Mouse (Mus musculus): ENCODE results near the gene Dtx1. TPM values are rescaled to one million over a fixed set of nuclear protein-coding genes. Genes with fewer than 3 reads are reported as not detected.

Gene Dtx1
- polyA plus RNA-seq, 1 experiment from 2014 or later, result 0.23 TPM

DNA sequence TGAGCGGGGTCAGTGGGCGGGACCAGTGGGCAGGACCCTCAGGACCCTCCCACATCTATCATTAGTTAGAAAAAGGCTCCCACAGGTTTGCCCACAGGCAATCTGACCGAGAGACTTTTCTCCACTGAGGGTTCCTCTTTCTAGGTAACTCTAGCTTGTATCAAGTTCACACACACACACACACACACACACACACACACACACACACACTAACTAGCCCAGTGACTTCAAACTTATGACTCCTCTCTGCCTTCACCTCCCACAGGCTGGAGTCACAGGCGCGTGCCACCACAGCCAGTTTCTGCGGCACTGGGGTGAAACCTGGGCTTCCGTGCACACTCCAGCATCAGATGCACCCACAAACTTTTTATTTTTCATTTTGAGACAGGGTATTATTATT is 43.0 kb downstream of the Dtx1 start:
- Histone ChIP-seq H3K4me2 (ENCODE audit: low read depth, low read length) (no peak overlapping the region), H3K27ac (ENCODE audit: low read depth) (no peak overlapping the region), H3K9ac (replicated peaks) (no peak overlapping the region), H3K9me3 (ENCODE audit: low read length) (no peaks in the 10 kb centered on the region), H3K27me3 (ENCODE audit: insufficient read depth, low read length) (no peaks in the 10 kb centered on the region), H3K4me1 (ENCODE audit: insufficient read depth) (no peaks in the 10 kb centered on the region), H3K4me3 (ENCODE audit: low read depth, low read length) (no peak overlapping the region), H3K36me3 (replicated peaks; ENCODE audit: insufficient read depth, low read length) (no peaks in the 10 kb centered on the region)
- ATAC-seq (no peak), DNase-seq (no peak)
- WGBS (ENCODE audit: insufficient replicate concordance), result 63% methylated on average over 7 of the region's 7 CpGs
- no peak for TF ChIP-seq EP300 (IDR thresholded peaks at IDR 0.05; ENCODE audit: low read depth)
- no peak for TF ChIP-seq CTCF (IDR thresholded peaks at IDR 0.05; ENCODE audit: low read depth)

DNA sequence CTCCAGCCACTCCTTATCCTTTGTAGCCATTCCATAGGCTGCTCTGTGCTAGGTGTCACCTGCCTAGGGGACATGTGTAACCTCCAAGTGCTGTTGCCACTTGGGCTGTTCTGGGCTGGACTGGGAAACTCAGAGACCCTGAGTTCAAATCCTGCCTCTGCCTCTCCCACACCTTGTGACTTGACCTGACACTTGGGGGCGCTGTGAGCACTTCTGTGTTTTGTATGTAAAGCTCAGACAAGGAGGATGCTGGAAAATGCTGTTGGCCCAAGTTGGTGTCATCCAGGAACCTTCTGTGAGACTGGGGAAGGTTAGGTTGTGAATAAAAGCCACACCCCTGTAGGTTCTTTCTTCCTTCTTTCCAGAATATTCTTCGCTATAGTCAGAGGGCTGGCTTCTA is 46.8 kb downstream of the Dtx1 start:
- DNase-seq, result no peak
- no peaks in the 10 kb centered on the region for H3K4me1 ChIP-seq (ENCODE audit: insufficient read depth)
- no peaks in the 10 kb centered on the region for H3K9me3 ChIP-seq (ENCODE audit: low read length)
- TF ChIP-seq CTCF (IDR thresholded peaks at IDR 0.05; ENCODE audit: low read depth) (peak; percentile 6; the same call in 1 of the 2 replicates), EP300 (IDR thresholded peaks at IDR 0.05; ENCODE audit: low read depth) (no peak)
- WGBS (ENCODE audit: insufficient replicate concordance), result 51% methylated on average over 2 of the region's 2 CpGs
- no peak overlapping the region for H3K4me3 ChIP-seq (ENCODE audit: low read depth, low read length)
- no peaks in the 10 kb centered on the region for H3K36me3 ChIP-seq (replicated peaks; ENCODE audit: insufficient read depth, low read length)
- H3K4me2 ChIP-seq (ENCODE audit: low read depth, low read length), result no peak overlapping the region
- H3K27ac ChIP-seq (ENCODE audit: low read depth), result no peak overlapping the region
- no peak overlapping the region for H3K9ac ChIP-seq (replicated peaks)
- ATAC-seq, result no peak
- no peaks in the 10 kb centered on the region for H3K27me3 ChIP-seq (ENCODE audit: insufficient read depth, low read length)

GRCm38 (mm10) chr5:120660816-120661215 is 50.9 kb downstream of the Dtx1 start:
- Histone ChIP-seq H3K27me3 (ENCODE audit: insufficient read depth, low read length) (0 out of 2 replicates have a peak, but pooled peaks cover 7% of the 10 kb centered on the region), H3K4me2 (ENCODE audit: low read depth, low read length) (no peak overlapping the region)
- no peak for ATAC-seq

GRCm38 (mm10) chr5:120656281-120656751 is 55.4 kb downstream of the Dtx1 start:
- Histone ChIP-seq H3K4me2 (ENCODE audit: low read depth, low read length) (no peak overlapping the region), H3K4me3 (ENCODE audit: low read depth, low read length) (no peak overlapping the region), H3K9me3 (ENCODE audit: low read length) (no peaks in the 10 kb centered on the region), H3K27ac (ENCODE audit: low read depth) (no peak overlapping the region), H3K36me3 (replicated peaks; ENCODE audit: insufficient read depth, low read length) (no peaks in the 10 kb centered on the region), H3K27me3 (ENCODE audit: insufficient read depth, low read length) (0 out of 2 replicates have a peak, but pooled peaks cover 7% of the 10 kb centered on the region), H3K9ac (replicated peaks) (no peak overlapping the region), H3K4me1 (ENCODE audit: insufficient read depth) (no peaks in the 10 kb centered on the region)
- TF ChIP-seq CTCF (IDR thresholded peaks at IDR 0.05; ENCODE audit: low read depth) (no peak), EP300 (IDR thresholded peaks at IDR 0.05; ENCODE audit: low read depth) (no peak)
- 79% methylated on average over 12 of the region's 12 CpGs for WGBS (ENCODE audit: insufficient replicate concordance)
- DNase-seq (no peak), ATAC-seq (no peak)

More at GRCm38 (mm10) chr5:120660816-120661215, 50.9 kb downstream of the Dtx1 start:
- H3K4me3 ChIP-seq (ENCODE audit: low read depth, low read length), result no peak overlapping the region
- TF ChIP-seq EP300 (IDR thresholded peaks at IDR 0.05; ENCODE audit: low read depth), result no peak
- no peak for TF ChIP-seq CTCF (IDR thresholded peaks at IDR 0.05; ENCODE audit: low read depth)
- H3K27ac ChIP-seq (ENCODE audit: low read depth), result no peak overlapping the region
- no peaks in the 10 kb centered on the region for H3K36me3 ChIP-seq (replicated peaks; ENCODE audit: insufficient read depth, low read length)
- no peaks in the 10 kb centered on the region for H3K4me1 ChIP-seq (ENCODE audit: insufficient read depth)
- no peaks in the 10 kb centered on the region for H3K9me3 ChIP-seq (ENCODE audit: low read length)
- no peak for DNase-seq
- 55% methylated on average over 5 of the region's 5 CpGs for WGBS (ENCODE audit: insufficient replicate concordance)
- no peak overlapping the region for H3K9ac ChIP-seq (replicated peaks)

DNA sequence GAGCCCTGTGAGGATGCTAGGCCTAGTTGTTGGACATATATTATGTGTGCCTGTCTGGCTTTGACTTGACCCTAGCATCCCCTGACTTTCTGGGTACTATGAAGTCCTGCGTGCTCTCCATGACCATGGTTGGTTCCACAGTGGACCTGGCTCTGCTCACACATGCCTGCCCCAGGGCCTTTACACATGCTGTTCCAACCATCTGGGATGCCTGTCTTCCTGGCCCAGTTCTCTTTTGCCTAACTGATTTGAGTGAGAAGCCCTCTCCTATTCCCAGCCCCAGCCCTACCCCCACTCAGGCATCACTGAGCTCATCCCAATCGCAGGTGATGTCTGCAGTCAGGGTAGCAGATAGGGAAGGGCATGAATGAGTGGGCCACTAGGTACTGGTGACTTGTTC is 57.9 kb downstream of the Dtx1 start:
- ATAC-seq (no peak), DNase-seq (no peak)
- no peaks in the 10 kb centered on the region for H3K36me3 ChIP-seq (replicated peaks; ENCODE audit: insufficient read depth, low read length)
- H3K4me3 ChIP-seq (ENCODE audit: low read depth, low read length), result no peak overlapping the region
- TF ChIP-seq EP300 (IDR thresholded peaks at IDR 0.05; ENCODE audit: low read depth), result no peak
- no peak for TF ChIP-seq CTCF (IDR thresholded peaks at IDR 0.05; ENCODE audit: low read depth)
- H3K27ac ChIP-seq (ENCODE audit: low read depth), result no peak overlapping the region
- WGBS (ENCODE audit: insufficient replicate concordance), result 88% methylated on average over 2 of the region's 2 CpGs
- peaks cover 23% of the 10 kb centered on the region for H3K27me3 ChIP-seq (ENCODE audit: insufficient read depth, low read length)
- no peak overlapping the region for H3K4me2 ChIP-seq (ENCODE audit: low read depth, low read length)
- no peaks in the 10 kb centered on the region for H3K9me3 ChIP-seq (ENCODE audit: low read length)
- H3K4me1 ChIP-seq (ENCODE audit: insufficient read depth), result peaks cover 4% of the 10 kb centered on the region
- H3K9ac ChIP-seq (replicated peaks), result no peak overlapping the region

DNA sequence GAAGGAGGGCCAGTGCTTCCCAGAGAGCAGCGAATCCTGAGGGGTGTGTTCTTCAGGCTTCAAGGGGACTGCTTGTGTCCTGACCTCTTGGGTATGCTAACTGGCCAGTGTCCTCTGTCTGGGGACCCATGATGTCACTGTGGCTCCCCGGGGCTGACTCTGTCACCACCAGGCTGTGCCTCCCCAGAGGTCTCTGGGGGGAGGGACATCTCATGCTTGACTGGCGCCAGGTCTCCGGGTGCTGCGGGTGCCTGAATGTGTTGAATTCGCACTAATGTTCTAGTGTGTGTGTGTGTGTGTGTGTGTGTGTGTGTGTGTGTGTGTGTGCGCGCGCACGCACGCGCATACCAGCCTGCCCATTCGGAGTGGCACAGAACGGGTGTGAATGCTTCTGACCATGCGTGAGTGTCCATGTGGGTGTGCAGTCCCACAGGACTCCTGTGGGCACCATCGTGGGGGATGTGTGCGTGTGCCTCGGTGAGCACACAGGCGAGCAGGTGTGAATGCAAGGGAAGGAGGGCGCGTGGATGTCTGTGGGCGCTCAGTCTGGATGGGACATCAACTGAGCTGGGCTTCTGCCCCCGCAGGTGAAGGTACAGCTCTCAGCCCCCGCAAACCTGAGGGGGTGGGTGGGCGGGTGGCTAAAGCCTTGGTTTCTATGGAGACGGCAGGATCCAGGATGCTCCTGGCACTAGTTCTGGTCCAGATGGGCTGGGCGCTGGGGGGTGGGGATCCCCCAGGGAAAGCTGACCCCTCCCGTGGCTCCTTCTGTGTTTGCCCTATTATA is 58.6 kb downstream of the Dtx1 start:
- peaks cover 10% of the 10 kb centered on the region for H3K4me1 ChIP-seq (ENCODE audit: insufficient read depth)
- WGBS (ENCODE audit: insufficient replicate concordance), result 77% methylated on average over 25 of the region's 28 CpGs
- H3K9me3 ChIP-seq (ENCODE audit: low read length), result no peaks in the 10 kb centered on the region
- H3K9ac ChIP-seq (replicated peaks), result no peak overlapping the region
- ATAC-seq (no peak), DNase-seq (no peak)
- no peaks in the 10 kb centered on the region for H3K36me3 ChIP-seq (replicated peaks; ENCODE audit: insufficient read depth, low read length)
- no peak overlapping the region for H3K4me2 ChIP-seq (ENCODE audit: low read depth, low read length)
- H3K27ac ChIP-seq (ENCODE audit: low read depth), result no peak overlapping the region
- TF ChIP-seq EP300 (IDR thresholded peaks at IDR 0.05; ENCODE audit: low read depth), result no peak
- no peak for TF ChIP-seq CTCF (IDR thresholded peaks at IDR 0.05; ENCODE audit: low read depth)
- H3K4me3 ChIP-seq (ENCODE audit: low read depth, low read length), result no peak overlapping the region
- H3K27me3 ChIP-seq (ENCODE audit: insufficient read depth, low read length), result peaks cover 25% of the 10 kb centered on the region
